Mouse (Mus musculus): Measurements from ENCODE around the gene Pcnx.

The Pcnx gene

DNA sequence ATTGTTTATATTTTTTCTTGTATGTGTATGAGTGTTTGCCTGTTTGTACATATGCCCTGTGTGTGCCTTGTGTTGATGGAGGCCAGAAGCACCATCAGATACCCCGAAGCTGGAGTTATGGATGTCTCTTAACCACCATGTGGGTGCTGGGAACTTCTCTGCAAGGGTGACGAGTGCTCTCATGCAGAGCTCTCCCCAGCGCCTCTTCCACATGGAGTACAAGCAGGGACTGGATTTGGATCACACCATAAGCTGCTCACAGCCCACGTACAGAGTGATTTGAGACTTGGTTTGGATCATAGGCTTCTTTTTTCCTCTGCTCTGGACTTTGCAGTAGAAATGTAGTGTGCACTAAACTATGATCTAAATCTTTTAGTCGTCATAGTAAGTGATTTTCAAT, 34.5 kb downstream of the Pcnx start:
- no peak for DNase-seq (ENCODE audit: extremely low read depth, low read depth)

DNA sequence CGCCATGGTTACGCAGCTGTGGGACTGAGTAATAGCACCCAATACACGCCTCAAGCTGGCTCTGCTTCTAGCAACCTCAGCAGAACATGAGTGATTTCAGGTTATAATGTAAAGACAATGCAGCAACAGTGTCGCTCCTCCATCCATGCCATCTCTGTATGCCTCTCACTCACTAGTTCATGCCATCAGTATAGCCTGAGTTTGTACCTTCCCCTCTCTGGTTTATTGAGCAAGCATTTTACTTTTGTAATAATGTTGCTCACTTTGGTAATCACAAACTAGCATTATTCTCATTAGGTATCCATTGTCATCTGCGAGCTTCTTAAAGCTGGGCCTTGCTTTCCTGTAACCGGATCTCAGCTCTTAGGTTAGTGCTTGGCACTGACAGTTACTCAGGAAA, 36.2 kb downstream of the Pcnx start:
- no peak for DNase-seq (ENCODE audit: extremely low read depth, low read depth)

DNA sequence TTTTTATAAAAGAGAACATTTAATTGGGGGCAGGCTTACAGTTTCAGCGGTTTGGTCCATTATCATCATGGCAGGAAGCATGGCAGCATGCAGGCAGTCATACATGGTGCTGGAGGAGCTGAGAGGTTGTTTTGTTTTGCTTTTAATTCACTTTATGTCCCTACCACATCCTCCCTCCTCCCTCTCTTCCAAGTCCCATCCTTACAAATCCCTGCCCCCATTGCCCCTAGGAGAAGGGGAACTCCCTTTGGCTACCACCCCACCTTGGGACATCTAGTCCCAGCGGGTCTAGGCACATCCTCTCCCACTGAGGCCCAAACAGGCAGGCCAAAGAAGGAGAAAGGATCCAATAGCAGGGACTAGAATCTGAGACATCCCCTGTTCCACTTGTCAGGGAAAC, 44.6 kb downstream of the Pcnx start:
- DNase-seq (ENCODE audit: extremely low read depth, low read depth) = no peak

DNA sequence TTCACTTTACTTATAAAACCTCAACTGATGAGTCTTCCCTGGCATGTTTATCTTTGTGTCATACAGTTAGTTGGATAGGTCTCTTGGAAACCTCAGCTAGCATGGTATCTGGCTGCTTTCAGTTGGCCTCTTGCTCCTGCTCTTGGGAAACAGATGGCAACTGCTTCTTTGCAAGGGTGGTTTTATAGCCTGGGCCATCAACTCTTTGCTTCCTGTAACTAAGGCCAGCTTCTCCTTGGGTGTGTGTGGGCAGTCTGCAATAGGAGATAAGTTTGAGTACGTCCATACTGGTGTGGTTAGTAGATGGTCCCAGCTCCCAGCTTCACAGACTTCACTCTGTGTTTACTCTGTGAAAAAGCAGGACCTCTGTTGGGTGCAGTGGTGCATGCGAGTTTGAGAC, 46.0 kb downstream of the Pcnx start:
- DNase-seq (ENCODE audit: extremely low read depth, low read depth) = peak; percentile 41

DNA sequence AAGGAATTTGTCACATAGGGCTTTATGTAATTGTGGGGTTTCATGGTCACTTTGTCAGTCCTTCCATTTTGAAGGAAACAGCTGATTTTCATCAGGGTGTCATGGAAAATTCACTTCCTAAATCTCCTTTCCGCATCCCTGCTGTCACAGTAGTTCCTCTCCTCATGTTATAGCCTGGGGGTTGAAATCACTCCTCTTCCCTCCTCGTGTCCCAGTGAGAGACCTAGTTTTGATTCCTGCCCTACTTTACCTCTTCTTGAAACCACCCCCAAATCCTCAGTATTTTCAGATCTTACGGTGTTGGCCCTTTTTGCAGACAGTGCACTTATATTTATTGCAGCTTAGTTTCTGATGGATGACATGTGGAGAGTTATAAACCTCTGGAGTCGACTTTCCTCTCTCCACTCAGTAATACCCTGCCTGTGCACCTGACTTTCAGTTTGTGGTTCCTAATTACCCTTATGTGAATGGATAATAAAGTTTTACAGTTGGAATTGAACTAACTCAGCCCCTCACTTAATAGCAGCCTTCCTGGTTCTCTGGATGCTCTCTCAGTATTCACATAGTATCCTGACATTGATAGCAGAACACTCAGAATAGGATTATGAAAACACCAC, 48.0 kb downstream of the Pcnx start:
- DNase-seq (ENCODE audit: extremely low read depth, low read depth) = no peak

DNA sequence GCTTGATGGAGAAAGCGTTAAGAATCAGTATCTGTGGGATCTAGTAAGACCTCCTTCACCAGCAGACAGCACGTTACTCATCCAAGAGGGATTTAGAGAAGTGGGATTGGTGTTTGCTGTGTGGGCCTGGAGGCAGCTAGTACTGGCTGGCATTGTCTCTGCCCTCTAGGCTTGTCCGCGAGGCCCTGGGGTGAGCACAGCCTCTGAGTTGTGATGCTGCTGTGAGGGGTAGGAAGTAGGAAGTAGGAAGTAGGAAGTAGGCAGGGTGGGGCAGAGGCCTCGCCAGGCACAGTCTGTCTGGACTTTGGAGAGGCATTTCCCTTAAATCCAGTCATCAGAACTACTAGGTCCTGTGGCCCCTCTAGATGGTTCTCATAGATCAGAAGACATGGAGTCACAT, 50.6 kb downstream of the Pcnx start:
- DNase-seq (ENCODE audit: extremely low read depth, low read depth) = no peak

DNA sequence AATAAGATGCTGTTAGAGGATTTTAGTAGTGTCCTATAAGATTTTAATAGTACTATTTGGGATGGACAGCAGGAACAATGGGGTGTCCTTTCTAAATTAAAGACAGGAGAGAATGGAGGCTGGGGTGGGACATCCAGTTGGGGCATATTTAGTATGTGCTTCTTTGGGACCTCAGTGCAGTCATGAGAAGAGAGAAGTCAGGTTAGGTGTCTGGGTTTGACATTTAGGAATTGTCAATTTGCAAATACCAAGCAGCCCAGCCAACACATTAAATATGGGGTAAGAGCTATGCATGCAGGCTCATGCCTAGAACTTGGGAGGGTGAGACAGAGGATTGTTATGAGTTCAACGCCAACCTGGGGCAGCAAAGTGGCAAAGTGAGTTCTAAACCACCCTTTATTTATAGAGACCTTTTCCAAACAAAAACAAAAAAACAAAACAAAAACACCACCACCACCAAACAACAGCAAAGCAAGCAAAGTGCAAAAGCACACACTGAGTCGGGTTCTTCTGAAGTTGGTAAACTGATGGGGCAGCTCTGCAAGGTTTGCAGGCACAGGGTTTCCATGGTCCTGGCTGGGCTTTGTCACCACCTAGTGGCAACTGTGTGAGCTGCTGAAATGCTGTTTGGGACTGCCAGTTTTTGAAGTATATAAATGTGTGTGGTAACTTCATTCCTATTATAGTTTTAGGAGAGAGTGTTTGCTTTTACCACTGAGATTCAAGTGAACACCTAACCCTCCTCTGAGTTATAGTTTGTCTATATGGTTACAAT, 55.5 kb downstream of the Pcnx start:
- peak; percentile 38 for DNase-seq (ENCODE audit: extremely low read depth, low read depth)

DNA sequence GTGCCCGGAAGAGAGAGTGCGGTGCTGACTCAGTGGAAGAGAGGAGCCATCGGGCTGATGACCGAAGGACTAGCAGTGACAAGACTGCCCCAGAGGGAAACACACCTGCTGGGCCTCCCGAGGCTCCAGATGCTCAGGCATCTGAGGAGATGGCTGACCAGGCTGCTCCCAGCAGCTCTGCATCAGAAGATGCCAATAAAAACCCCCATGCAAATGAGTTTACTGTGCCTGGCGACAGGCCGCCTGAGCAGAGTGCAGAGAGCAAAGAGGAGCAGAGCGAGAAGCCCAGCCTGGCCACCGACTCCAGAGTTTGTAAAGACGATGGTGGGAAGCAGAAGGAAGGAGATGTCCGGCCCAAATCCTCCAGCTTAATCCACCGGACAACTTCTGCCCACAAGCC, 58.5 kb downstream of the Pcnx start:
- no peak for DNase-seq (ENCODE audit: extremely low read depth, low read depth)

DNA sequence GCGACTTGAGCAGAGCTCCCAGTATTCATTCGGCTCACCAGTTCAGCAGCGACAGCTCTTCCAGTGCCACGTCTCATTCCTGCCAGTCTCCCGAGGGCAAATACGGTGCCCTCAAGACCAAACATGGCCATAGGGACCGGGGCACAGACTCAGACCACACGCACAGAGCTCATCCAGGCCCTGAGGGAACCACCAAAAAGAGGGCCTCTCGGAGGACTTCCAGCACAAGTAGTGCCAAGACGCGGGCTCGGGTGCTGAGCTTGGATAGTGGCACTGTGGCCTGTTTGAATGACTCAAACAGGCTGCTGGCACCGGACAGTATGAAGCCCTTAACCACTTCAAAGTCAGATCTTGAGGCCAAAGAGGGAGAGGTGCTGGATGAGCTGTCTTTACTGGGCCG, 59.1 kb downstream of the Pcnx start:
- no peak for DNase-seq (ENCODE audit: extremely low read depth, low read depth)

DNA sequence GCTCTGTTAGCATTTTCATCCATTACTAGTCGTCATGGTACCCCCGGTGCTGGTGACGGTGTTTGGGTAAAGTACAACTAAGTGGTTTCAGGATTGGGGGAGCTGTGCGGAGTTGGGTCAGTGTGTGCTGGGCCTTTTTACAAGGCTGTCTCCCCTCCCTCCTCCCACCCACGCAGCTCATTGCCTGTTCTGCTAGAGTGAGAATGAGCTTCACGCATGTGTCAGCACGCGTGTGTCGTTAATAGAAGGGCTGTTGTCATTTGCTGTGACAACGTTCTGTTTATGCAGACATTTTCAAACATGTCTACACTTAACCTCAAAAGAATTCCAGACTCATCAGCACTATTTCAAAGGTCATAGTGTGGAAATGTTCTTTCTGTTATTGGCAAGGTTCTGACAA, 60.2 kb downstream of the Pcnx start:
- DNase-seq (ENCODE audit: extremely low read depth, low read depth) = no peak

DNA sequence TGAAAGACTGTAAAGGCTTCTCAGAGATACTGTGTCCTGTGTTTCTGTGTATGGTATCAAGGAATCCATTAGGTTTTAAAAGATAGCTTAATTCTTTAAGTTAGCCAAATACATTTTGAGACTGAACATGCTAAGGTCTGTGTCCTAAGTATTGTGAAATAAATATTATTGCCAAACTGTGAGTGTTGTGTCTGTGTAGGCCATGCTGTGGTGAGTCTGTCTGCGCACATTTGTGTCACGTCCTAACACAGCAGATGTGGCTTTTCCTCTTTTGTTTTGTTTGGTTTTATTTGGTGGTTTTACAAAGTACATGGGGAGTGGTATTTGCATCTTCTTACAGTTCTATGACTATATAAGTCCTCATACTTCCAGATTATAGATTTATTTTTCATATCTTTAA, 60.8 kb downstream of the Pcnx start:
- DNase-seq (ENCODE audit: extremely low read depth, low read depth) = no peak

DNA sequence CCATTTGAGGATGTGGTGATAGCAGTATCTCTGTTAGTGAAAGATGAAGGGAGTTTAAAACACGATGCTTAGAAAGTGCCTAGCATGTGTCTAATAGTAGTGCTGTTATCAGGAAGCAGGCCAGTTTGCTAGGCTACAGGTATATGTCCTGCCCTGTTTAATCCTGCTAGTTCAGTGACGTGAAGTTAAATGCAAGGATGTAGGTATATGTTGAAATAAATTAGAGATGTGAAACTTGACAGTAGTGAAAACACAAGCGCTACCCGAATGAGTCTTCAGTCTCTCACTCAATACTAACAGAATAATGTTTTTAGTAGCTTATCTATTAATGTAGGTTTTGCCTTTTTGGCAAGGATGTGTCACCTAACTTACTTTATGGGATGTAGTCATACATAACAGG, 62.0 kb downstream of the Pcnx start:
- DNase-seq (ENCODE audit: extremely low read depth, low read depth) = no peak

DNA sequence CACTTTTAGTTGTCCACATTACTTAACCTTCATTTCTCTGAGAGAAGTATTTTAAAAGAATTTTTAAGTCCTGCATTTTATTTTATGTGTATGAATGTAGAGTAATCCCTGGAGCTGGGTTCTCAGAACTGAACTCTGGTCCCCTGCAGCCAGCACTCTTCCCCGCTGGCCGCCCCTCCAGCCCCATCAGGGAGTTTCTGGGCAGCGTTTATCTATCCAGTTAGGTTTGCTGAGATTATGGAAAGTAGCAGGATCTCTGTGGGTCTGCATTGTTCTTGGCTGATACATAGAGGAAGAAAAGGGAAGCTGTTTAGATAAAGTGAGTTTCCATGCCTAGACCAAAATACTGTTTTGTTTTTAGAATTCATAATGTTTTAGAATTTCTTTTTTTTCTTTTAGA, 63.0 kb downstream of the Pcnx start:
- no peak for DNase-seq (ENCODE audit: extremely low read depth, low read depth)

DNA sequence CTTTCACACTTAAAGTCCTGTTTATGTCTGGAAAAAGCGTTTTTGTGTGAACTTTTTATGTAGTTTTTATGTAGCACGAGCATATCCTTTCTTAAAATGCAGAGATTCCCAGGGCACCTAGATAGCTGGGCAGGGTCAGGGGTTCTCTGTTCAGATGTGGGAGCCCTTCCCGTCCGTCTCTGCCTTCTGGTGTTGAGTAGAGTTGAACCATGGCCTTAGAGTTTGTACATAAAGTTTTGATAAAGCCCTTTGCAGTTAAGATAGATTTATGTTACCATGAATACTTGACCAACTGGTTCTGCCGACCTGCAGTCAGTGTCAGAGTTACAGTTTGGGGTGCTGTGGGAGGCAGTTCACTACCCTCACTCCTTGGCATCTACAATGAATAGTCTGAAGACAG, 67.3 kb downstream of the Pcnx start:
- DNase-seq (ENCODE audit: extremely low read depth, low read depth) = no peak

DNA sequence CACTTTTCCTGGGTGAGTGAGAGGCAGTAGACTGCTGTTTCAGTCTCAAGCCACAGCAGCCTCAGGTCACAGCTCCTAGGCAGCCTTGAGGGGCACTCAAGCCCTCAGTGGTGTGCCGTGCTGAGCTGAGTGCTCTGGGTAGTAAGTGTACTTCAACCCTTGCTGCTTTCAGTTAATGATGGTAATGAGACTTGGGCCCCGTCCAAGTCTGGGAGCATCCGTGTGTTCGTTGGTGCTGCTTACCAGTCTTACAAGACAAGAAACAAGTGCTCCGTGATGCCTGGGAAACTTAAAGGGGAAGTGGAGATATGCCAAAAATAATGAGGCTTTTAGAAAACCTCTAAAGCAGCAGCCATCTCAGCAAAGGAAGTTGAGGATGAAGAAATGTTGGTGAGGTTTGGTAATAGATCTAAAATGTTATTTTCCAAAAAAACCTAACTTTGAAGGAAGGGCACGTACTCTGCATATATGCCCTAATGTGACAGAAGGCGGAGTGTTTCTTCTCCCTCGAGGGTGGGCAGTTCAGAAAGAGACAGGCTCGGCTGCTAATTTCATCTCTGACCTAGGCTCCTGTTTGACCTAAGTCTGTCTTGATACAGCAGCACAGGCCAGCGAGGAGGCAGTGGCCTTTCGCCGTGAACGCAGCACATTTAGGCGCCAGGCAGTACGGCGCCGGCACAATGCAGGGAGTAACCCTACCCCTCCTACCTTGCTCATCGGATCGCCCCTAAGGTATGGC, 68.0 kb downstream of the Pcnx start:
- no peak for DNase-seq (ENCODE audit: extremely low read depth, low read depth)

DNA sequence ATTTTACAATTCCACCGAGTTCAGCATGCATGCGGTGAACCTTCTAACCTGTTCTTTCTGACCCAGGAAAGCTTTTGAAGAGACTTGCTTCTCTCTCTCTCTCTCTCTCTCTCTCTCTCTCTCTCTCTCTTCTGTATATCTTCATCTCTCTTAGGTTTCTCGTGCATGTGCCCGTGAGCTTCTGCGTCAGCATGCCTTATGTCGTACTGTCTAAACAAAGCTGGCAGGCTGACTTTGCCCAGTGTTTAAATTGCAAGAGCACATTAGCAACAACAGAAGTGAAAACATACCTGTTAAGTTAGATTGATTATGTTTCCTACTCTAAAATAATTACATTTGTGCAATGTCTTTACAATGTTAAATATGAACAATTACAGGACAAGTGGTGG, 68.6 kb downstream of the Pcnx start:
- no peak for DNase-seq (ENCODE audit: extremely low read depth, low read depth)

DNA sequence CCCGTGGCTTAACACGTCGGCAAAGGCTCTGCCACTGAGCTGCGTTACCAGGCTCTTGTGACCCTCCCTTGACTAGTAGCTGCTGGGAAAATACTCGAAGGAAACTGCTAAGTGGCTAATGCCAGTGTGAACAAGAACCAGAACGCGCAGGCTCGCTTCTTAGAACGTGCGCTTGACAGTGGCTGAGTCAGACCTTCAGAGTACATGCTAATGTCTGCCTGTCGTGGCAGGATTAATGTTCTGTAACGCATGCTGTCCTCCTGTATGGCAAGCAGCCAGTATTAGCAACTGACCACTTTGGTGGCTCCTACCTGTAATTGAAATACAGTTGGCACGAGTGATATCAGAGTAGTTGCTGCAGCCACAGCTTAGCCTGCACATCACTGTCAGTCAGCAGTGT, 72.2 kb downstream of the Pcnx start:
- no peak for DNase-seq (ENCODE audit: extremely low read depth, low read depth)

DNA sequence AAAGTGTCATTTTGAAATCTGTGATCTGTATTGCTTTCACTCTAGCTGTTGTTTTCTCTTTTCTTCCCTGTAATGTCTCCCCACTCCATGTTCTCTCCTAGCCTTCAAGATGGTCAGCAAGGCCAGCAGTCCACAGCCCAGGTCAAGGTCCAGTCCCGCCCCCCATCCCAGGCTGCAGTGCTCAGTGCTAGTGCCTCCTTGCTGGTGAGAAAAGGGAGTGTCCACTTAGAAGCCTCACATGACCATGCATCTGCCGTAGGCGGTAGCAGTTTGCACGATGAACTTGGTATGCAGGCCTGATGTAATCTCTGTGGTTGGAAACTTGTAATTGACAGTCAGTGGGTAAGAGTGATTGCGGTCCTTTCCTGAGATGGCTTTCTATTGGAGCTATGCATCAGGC, 73.6 kb downstream of the Pcnx start:
- DNase-seq (ENCODE audit: extremely low read depth, low read depth) = no peak

DNA sequence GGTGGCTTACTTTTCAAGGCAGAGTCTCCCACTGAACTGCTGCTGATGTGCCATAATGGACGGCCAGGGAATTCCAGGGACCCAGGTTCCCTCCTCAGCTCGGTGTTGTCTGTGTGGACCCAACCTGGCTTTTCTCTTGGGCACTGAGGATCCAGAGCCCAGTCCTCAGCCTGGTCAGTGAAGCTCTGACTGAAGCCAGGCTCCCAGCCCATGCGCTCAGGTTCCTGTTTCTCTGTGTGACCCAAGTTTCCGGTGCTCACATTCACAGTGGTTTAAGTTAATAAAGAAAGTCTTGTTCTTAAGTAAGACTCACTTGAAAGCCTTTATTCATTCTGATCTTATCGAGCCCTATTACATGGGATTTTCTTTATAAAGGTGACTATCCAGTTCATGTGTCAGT, 74.7 kb downstream of the Pcnx start:
- DNase-seq (ENCODE audit: extremely low read depth, low read depth) = no peak

DNA sequence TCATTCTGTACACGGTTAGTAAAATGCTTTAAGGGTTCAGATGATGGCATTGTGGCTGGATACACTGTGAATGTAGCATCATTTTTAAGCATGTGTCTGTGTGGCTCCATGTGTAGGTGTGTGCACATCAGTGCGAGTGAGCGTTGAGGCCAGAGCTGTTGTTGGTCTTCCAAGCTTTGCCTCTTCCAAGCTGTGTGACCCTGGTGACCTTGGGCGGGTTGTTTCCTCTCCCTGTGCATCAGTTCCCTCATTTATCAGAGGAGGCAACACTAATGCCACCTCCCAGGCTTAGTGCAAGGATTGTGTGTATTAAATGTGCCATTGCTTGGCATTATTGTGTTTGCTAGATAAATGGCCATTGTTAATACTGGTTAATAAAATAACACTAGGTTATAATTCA, 76.2 kb downstream of the Pcnx start:
- DNase-seq (ENCODE audit: extremely low read depth, low read depth) = no peak

DNA sequence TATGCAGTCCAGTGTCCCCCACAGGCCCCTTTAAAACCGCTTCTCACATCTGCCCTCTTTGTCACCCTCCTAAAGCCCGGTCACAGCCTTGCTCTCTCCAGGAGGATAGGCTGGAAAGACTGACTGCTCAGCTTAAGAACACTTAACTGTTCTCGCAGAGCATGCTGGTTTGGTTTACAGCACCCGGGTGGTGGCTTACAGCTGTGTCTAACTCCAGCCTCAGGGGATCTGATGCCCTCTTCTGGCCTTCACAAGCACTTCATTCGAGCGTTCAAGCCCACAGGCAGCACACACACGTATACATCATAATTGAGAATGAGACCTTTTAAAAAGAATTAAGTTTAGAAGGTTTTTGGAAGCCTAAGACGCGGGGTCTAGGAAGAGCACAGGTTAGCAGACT, 81.4 kb downstream of the Pcnx start:
- DNase-seq (ENCODE audit: extremely low read depth, low read depth) = no peak

DNA sequence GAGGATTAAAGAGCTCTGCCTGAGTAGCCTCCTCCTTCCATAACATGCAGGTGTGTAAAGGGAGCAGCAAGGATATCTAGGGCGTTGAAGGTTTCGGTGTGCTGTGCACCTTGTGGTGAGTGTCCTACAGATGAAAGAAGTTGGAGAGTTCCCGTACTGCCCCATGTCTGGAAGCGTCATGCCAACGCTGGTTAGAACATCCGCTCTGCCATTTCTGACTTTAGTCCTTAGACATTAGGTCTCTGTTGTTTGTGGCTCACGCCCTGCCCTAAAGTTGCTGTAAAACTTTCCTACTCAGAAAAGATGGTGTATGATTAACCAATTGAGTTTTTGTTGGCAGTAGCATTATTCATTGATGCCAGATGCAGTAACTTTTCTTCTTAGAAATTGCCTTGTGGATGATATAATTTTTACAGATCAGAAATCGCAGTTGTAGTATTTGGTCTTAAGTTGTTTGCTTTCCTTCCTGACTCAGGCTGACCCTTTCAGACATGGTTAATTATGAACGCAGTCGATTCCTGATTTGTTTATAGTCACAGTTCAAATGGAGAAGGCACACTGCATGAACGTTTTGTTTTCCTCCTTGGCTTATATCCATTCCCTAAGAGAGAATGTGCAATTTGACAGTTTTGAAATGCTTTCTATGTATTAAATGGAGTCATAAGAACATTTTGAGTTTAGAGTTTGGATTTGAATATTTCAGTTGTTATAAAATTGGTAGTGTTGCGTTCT, 83.7 kb downstream of the Pcnx start:
- no peak for DNase-seq (ENCODE audit: extremely low read depth, low read depth)
